Mouse (Mus musculus): ENCODE measurements around the gene Aadat. TPM values are rescaled to one million over a fixed set of nuclear protein-coding genes. Genes with fewer than 3 reads are reported as not detected.
"Not testable (repeated sequence)": the region's sequence is repeated elsewhere in the genome, so short reads cannot be mapped to it uniquely, and the experiment has no call there.

The Aadat gene
- polyA plus RNA-seq, 1 experiment: not detected

DNA sequence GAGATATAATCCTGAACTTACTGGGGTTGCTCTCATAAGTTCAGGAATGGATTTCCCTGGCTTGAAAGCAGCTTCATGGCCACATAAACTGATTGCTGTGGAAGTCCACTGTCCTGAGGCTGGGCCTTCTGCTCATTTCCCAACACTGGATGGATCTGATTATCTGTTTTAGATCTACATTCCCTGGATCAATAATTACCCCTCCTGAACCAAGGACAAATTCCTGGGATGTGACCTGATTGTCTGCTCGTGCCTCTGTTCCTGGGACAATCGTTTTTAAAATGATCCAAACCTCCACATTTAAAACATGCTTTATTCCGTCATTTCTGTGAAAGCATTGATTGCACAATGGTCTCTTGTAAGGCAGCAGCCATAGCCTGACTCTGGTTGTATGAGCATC, 61.1 kb downstream of the Aadat start:
- Histone ChIP-seq H3K9me3 (no peaks in the 10 kb centered on the region), H3K4me1 (no peaks in the 10 kb centered on the region), H3K27me3 (replicated peaks) (no peaks in the 10 kb centered on the region), H3K36me3 (replicated peaks; ENCODE audit: low read length) (no peaks in the 10 kb centered on the region), H3K4me3 (replicated peaks) (no peak overlapping the region)
- TF ChIP-seq FLI1 (IDR thresholded peaks at IDR 0.05; ENCODE audit: low read length): no peak

- Histone ChIP-seq H3K4me3 (replicated peaks) (no peak overlapping the region), H3K27me3 (replicated peaks) (no peaks in the 10 kb centered on the region), H3K9me3 (no peaks in the 10 kb centered on the region), H3K36me3 (replicated peaks; ENCODE audit: low read length) (no peaks in the 10 kb centered on the region), H3K4me1 (no peaks in the 10 kb centered on the region)
- TF ChIP-seq FLI1 (IDR thresholded peaks at IDR 0.05; ENCODE audit: low read length) (no peak), GATA1 (IDR thresholded peaks at IDR 0.05; ENCODE audit: borderline replicate concordance, low read length) (no peak)
Observed at GRCm38 (mm10) chr8:60577231-60577630, 71.5 kb downstream of the Aadat start.

DNA sequence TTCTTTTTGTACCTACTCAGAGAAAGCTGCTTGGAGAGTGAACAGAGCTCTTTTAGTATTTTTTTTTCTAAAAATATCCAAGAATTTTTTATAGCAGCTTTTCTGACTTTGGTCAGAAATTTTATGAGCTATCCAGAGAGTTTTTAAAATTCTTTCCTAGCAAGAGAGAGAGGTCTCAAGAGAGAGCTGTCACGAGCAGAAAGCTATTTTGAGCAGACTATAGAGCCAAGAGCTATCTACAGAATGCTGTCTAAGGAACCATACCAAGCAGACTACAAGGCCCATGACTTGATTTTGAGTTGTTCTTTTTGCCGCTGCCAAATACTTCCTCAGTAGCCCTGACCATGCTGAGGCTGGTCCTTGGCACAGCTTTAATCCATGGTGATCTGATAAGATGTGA, 77.6 kb downstream of the Aadat start:
- H3K9me3 ChIP-seq: no peaks in the 10 kb centered on the region
- no peaks in the 10 kb centered on the region for H3K36me3 ChIP-seq (replicated peaks; ENCODE audit: low read length)
- H3K27me3 ChIP-seq (replicated peaks): no peaks in the 10 kb centered on the region
- no peaks in the 10 kb centered on the region for H3K4me1 ChIP-seq
- TF ChIP-seq FLI1 (IDR thresholded peaks at IDR 0.05; ENCODE audit: low read length) (no peak), GATA1 (IDR thresholded peaks at IDR 0.05; ENCODE audit: borderline replicate concordance, low read length) (no peak)
- H3K4me3 ChIP-seq (replicated peaks): no peak overlapping the region

DNA sequence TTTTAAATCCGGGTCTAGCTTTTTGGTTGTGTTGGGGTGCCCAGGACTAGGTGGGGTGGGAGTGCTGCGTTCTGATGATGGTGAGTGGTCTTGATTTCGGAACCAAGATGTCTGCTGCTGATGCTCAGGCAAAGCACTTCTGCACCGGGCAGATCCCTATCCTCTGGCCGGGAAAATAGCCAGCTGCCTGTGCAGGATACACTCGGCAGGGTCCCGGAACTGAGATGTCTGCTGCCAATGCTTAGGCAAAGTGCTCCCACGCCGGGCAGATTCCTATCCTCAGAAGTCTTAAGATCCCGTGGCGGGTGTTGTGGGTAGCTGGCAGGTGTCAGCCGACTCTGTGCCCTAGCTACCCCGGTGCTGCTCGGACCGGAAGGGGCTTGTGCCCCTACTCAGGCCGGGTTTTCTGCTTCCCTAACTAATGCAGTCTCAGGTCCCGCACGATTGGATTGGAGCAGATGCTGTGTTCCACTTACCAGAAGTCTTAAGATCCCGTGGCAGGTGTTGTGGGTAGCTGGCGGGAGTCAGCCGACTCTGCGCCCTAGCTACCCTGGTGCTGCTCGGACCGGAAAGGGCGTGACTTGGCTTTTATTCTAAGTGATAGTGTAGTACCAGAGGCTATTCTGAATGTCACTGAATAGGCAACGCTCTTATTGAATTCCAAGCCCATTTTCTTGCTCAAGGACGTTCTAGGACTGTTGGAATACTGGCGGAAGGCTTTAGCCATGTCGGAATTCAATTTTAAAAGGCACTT, 85.8 kb downstream of the Aadat start:
- H3K27me3 ChIP-seq (replicated peaks); H3K4me1 ChIP-seq; H3K9me3 ChIP-seq; H3K36me3 ChIP-seq (replicated peaks; ENCODE audit: low read length); H3K4me3 ChIP-seq (replicated peaks): not testable (repeated sequence)

- no peak overlapping the region for H3K4me3 ChIP-seq (replicated peaks)
- no peaks in the 10 kb centered on the region for H3K9me3 ChIP-seq
- peaks cover 6% of the 10 kb centered on the region; the same call in 1 of the 2 replicates for H3K4me1 ChIP-seq
- TF ChIP-seq FLI1 (IDR thresholded peaks at IDR 0.05; ENCODE audit: low read length): no peak
- no peak for TF ChIP-seq GATA1 (IDR thresholded peaks at IDR 0.05; ENCODE audit: borderline replicate concordance, low read length)
- no peaks in the 10 kb centered on the region for H3K27me3 ChIP-seq (replicated peaks)
- no peaks in the 10 kb centered on the region for H3K36me3 ChIP-seq (replicated peaks; ENCODE audit: low read length)
Observed at GRCm38 (mm10) chr8:60594761-60595160, 89.0 kb downstream of the Aadat start.

Other genes starting within 250 kb of the Aadat start
- gene Gm10283, start 2.7 kb upstream of the Aadat start, polyA plus RNA-seq (2012; ENCODE audit: insufficient read depth, low replicate concordance): not detected in 2 replicates
- 0.51 and 7.0 TPM in 2 replicates for gene Mfap3l, start 126.9 kb downstream of the Aadat start, polyA plus RNA-seq (2012; ENCODE audit: insufficient read depth, low replicate concordance)